Mouse (Mus musculus) neural tube, embryonic 15.5 days (tissue): ENCODE data around the gene Dnajc4. TPM values are rescaled to one million over a fixed set of nuclear protein-coding genes. Genes with fewer than 3 reads are reported as not detected.
A peak's percentile ranks its signal among the peaks of the same experiment; 100 is the strongest.

Experiments used
- ATAC-seq: fragments of 200-750 bp; cut with Nextera tagmentation; 2 replicates; pipeline ENCODE4 v1.8.0; 2017; ENCODE audit warnings: mild to moderate bottlenecking, moderate TSS enrichment, moderate library complexity; ENCODE audit not compliant: low FRiP score
- H3K27ac ChIP-seq: fragments of 300-500 bp; sonication (generic); replicated peaks from 2 replicates; pipeline ENCODE4 v1.5.1; 2015; ENCODE audit warnings: mild to moderate bottlenecking, inconsistent platforms
- H3K27me3 ChIP-seq: fragments of 300-500 bp; sonication (generic); replicated peaks from 2 replicates; pipeline ENCODE4 v1.6.1; 2015; ENCODE audit warnings: inconsistent platforms
- H3K36me3 ChIP-seq: fragments of 300-500 bp; sonication (generic); 2 replicates; pipeline ENCODE4 v1.6.1; 2015; ENCODE audit warnings: inconsistent platforms
- H3K4me1 ChIP-seq: fragments of 300-500 bp; sonication (generic); 2 replicates; pipeline ENCODE4 v1.6.1; 2015; ENCODE audit warnings: inconsistent platforms
- H3K4me2 ChIP-seq: fragments of 300-500 bp; sonication (generic); 2 replicates; pipeline ENCODE4 v1.6.1; 2015; ENCODE audit warnings: inconsistent platforms, mild to moderate bottlenecking, moderate library complexity
- H3K4me3 ChIP-seq: fragments of 300-500 bp; sonication (generic); replicated peaks from 2 replicates; pipeline ENCODE4 v1.5.1; 2015; ENCODE audit warnings: mild to moderate bottlenecking, inconsistent platforms
- H3K9ac ChIP-seq: fragments of 300-500 bp; sonication (generic); replicated peaks from 2 replicates; pipeline ENCODE4 v1.6.1; 2015; ENCODE audit warnings: mild to moderate bottlenecking, inconsistent platforms
- H3K9me3 ChIP-seq: fragments of 300-500 bp; sonication (generic); replicated peaks from 2 replicates; pipeline ENCODE4 v1.6.1; 2016; ENCODE audit warnings: inconsistent platforms
- WGBS: fragments of 180-500 bp; shearing (Covaris S2); methylation state at CpG from one replicate; pipeline ENCODE4 v1.1.7; 2015; ENCODE audit warnings: mixed read lengths; 5-methylcytosine and 5-hydroxymethylcytosine counted together
- polyA plus RNA-seq: library from polyadenylated mRNA; unstranded; fragments of >200 nt; fragmentation: Nextera tagmentation; extraction: Ambion mirVana; gene quantifications from 2 replicates; pipeline ENCODE4 v1.2.1, GENCODE M21; 2015

Dnajc4 gene
- polyA plus RNA-seq, 1 experiment from 2014 or later, result 28.1 TPM

DNA sequence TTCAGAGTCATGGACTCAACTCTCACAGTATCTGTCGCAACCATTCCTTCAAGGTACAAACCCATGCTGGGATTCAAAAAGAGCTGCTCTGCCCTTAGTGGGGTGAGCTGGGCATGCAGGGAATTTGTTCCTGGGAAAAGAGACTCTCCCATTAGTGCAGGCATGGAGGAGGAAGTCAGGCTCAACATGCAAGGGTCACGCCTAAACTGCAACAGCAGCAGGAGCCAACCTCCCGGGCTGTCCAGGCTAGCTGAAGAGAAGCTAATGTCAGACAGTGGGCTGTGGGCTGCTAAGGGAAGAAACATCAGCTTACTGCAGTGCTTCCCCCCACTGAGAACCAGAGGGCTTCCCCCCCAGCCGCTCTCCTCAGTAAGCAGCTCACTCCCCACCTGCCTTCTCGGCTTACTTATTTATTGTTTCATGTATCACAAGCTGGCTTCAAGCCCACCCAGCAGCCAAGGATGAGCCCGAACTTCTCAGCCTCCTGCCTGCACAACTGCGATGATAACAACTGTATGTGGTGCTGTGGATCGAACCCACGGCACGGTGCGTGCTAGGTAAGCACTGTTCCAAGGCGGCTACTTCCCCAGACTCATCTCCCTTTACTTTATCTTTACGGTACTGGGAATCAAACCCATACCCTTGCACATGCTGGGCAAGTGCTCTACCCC lies 20.0 kb downstream of the Dnajc4 start:
- no peak for ATAC-seq
- no peak overlapping the region for H3K4me2 ChIP-seq
- whole genome bisulfite sequencing, result 85% methylated on average over 13 of the region's 13 CpGs
- no peaks in the 10 kb centered on the region for H3K9me3 ChIP-seq
- H3K4me3 ChIP-seq, result no peak overlapping the region
- peaks cover 12% of the 10 kb centered on the region for H3K27me3 ChIP-seq
- no peak overlapping the region for H3K9ac ChIP-seq
- peaks cover 2% of the 10 kb centered on the region for H3K36me3 ChIP-seq
- H3K4me1 ChIP-seq, result peaks cover 52% of the 10 kb centered on the region
- H3K27ac ChIP-seq, result no peak overlapping the region

DNA sequence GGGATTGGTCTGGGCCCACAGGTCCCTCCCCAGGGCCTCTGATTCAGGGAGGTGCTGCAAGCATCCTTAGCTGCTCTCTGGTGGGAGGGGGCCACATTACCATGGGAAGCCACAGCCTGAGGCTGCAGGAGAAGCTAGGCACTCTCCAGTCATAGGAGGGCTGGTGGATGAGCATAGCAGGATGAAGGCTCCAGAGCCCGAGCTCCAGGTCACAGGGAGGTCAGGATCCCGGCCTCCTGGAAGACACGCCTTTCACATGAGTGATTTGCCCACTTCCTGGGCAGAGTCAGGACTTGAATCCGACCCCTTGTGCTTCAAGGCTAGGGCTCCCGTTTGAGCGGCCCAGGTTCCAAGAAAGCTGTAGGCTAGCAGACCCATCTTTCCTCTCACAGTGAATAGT lies 20.7 kb downstream of the Dnajc4 start:
- H3K27me3 ChIP-seq, result peaks cover 12% of the 10 kb centered on the region
- H3K36me3 ChIP-seq, result no peaks in the 10 kb centered on the region
- H3K4me2 ChIP-seq, result no peak overlapping the region
- H3K9ac ChIP-seq, result no peak overlapping the region; the same call in 1 of the 2 replicates
- ATAC-seq, result no peak
- 29% methylated on average over 6 of the region's 6 CpGs for whole genome bisulfite sequencing
- peaks cover 45% of the 10 kb centered on the region for H3K4me1 ChIP-seq
- no peaks in the 10 kb centered on the region for H3K9me3 ChIP-seq
- H3K4me3 ChIP-seq, result no peak overlapping the region
- no peak overlapping the region for H3K27ac ChIP-seq

GRCm38 (mm10) chr19:6970460-6971085 lies 21.8 kb downstream of the Dnajc4 start:
- Histone ChIP-seq H3K27me3 (peaks cover 12% of the 10 kb centered on the region), H3K9ac (no peak overlapping the region), H3K4me2 (peak overlapping the region; percentile 57), H3K27ac (no peak overlapping the region), H3K4me1 (peaks cover 34% of the 10 kb centered on the region), H3K9me3 (no peaks in the 10 kb centered on the region), H3K4me3 (peak overlapping the region; percentile 45; the same call in 1 of the 2 replicates), H3K36me3 (no peaks in the 10 kb centered on the region)
- no peak for ATAC-seq
- 18% methylated on average over 11 of the region's 11 CpGs for WGBS

DNA sequence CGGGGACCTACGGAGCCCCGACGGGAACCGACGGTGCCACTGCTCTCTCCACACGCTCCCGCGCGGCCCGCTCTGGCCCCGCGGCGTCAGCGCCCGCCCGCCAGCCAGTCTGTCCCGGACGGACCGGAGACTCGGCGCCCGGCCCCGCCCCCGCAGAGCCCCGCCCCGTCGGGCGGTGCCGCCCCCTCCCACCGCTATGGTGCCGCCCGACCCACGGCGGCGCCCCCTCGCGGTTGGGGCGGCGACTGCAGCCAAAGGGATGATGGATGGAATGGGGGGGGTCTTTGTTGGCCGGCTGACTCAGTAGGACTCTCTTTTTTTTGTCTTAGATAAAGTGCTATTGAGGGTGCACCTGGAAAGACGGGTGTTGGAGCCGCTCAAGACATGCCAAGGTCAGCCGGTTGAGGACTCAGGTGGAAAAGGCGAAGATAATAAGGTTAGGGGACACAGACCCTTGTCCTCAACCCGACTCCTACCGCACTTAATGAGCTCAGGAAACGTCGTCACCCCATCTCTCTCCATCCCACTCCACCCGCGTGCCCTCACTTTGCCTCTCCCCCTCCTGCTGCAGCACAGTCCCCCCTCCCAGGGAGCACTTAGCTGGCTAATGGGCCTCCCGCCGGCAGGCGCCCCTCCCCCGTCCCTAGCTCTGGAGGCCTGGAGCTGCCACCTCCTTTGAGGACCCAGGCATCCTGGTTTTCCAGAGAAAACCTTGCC lies 22.5 kb downstream of the Dnajc4 start:
- H3K4me2 ChIP-seq, result peak overlapping the region; percentile 57
- no peak overlapping the region for H3K27ac ChIP-seq
- peaks cover 32% of the 10 kb centered on the region for H3K4me1 ChIP-seq
- whole genome bisulfite sequencing, result under 1% methylated on average over 54 of the region's 55 CpGs
- H3K9ac ChIP-seq, result peak overlapping the region; percentile 44
- H3K4me3 ChIP-seq, result peak overlapping the region; percentile 45
- no peaks in the 10 kb centered on the region for H3K9me3 ChIP-seq
- peaks cover 12% of the 10 kb centered on the region for H3K27me3 ChIP-seq
- no peak for ATAC-seq
- H3K36me3 ChIP-seq, result no peaks in the 10 kb centered on the region

GRCm38 (mm10) chr19:6969291-6969664 lies 23.1 kb downstream of the Dnajc4 start:
- H3K4me3 ChIP-seq, result peak overlapping the region; percentile 45
- WGBS, result 2% methylated on average over 20 of the region's 20 CpGs
- no peak for ATAC-seq
- H3K27me3 ChIP-seq, result peaks cover 12% of the 10 kb centered on the region
- peak overlapping the region; percentile 57 for H3K4me2 ChIP-seq
- peak overlapping the region; percentile 44 for H3K9ac ChIP-seq
- H3K9me3 ChIP-seq, result no peaks in the 10 kb centered on the region
- H3K4me1 ChIP-seq, result peaks cover 32% of the 10 kb centered on the region
- H3K27ac ChIP-seq, result no peak overlapping the region
- H3K36me3 ChIP-seq, result no peaks in the 10 kb centered on the region

DNA sequence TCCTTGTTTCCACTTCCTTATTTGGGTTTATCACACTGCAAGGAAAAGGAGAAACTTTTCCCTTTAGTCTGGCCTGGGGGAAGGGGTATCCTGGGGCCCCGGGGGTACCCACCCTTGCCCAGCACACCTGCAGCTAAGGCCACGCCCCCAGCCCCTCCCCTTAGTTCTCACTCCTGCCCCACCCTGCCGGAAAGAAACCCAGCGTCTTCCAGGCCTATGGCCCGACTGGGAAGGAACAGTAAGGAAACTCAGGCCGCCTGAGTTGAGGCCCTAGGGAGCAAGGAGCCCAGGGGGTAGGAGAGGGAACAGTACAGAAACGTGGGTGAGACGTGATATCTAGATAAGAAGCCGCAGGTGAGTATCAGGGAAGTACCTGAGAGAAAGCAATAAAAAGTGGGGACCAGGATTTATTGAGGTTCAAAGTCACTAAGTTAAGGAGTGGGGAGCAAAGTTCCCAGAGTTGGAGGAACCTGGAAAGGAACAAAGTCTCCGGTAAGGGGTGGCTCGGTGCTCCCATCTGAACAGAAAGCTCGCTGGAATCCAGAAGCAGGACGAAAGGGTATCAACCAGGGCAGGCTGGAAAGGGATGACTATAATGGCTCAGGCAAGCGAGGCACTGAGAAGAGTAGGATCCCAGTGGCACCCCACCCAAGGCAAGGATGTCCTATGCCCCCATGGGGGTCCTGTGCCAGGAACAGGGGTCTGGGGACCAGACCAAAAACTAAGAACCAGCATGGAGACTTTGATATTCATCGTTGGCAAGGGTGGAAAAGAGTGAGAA lies 23.7 kb downstream of the Dnajc4 start:
- H3K27me3 ChIP-seq, result peaks cover 12% of the 10 kb centered on the region
- H3K4me3 ChIP-seq, result peak overlapping the region; percentile 45
- peak overlapping the region; percentile 57 for H3K4me2 ChIP-seq
- no peaks in the 10 kb centered on the region for H3K36me3 ChIP-seq
- ATAC-seq, result no peak
- H3K4me1 ChIP-seq, result peaks cover 27% of the 10 kb centered on the region
- peak overlapping the region; percentile 44; the same call in 1 of the 2 replicates for H3K9ac ChIP-seq
- H3K27ac ChIP-seq, result no peak overlapping the region
- no peaks in the 10 kb centered on the region for H3K9me3 ChIP-seq
- WGBS, result 10% methylated on average over 15 of the region's 15 CpGs

DNA sequence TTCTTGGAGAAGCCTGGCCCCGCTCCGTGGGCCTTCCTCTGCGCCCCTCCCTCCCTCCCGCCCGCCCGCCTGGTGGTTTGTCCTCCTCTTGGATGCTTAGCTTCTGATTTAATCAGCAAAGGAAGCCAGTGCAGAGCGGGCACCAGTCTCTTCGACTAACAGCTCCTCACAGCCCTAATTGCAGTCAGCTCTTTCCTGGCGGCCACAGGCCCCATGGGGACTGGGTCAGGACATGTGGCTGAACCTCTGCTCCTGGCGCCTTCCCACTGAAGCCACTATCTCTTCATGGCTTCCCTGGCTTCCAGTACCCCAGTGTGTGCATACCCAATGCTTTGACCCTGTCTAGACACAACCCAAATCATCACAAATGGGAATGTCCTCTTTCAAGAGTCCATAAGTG lies 35.9 kb downstream of the Dnajc4 start:
- peaks cover 18% of the 10 kb centered on the region for H3K4me1 ChIP-seq
- H3K9me3 ChIP-seq, result no peaks in the 10 kb centered on the region
- H3K4me3 ChIP-seq, result no peak overlapping the region
- no peaks in the 10 kb centered on the region for H3K27me3 ChIP-seq
- H3K36me3 ChIP-seq, result peaks cover 16% of the 10 kb centered on the region; the same call in 1 of the 2 replicates
- WGBS, result 86% methylated on average over 10 of the region's 10 CpGs
- no peak overlapping the region for H3K4me2 ChIP-seq
- no peak overlapping the region for H3K27ac ChIP-seq
- H3K9ac ChIP-seq, result no peak overlapping the region
- no peak for ATAC-seq

GRCm38 (mm10) chr19:6955424-6955823 lies 36.9 kb downstream of the Dnajc4 start:
- no peak overlapping the region for H3K4me2 ChIP-seq
- H3K27ac ChIP-seq, result no peak overlapping the region
- no peaks in the 10 kb centered on the region for H3K27me3 ChIP-seq
- no peak overlapping the region for H3K9ac ChIP-seq
- H3K4me1 ChIP-seq, result peaks cover 18% of the 10 kb centered on the region
- WGBS, result 91% methylated on average over 7 of the region's 7 CpGs
- peaks cover 16% of the 10 kb centered on the region; the same call in 1 of the 2 replicates for H3K36me3 ChIP-seq
- H3K4me3 ChIP-seq, result no peak overlapping the region
- ATAC-seq, result no peak
- H3K9me3 ChIP-seq, result no peaks in the 10 kb centered on the region

- Histone ChIP-seq H3K36me3 (peaks cover 13% of the 10 kb centered on the region; the same call in 1 of the 2 replicates), H3K4me3 (no peak overlapping the region), H3K4me1 (peaks cover 32% of the 10 kb centered on the region), H3K9me3 (no peaks in the 10 kb centered on the region), H3K4me2 (no peak overlapping the region), H3K9ac (no peak overlapping the region), H3K27me3 (no peaks in the 10 kb centered on the region), H3K27ac (no peak overlapping the region)
- ATAC-seq, result no peak
- WGBS, result 58% methylated on average over 9 of the region's 9 CpGs
Measured at GRCm38 (mm10) chr19:6954046-6954445, 38.3 kb downstream of the Dnajc4 start.

- Histone ChIP-seq H3K9ac (peak overlapping the region; percentile 58), H3K4me2 (peak overlapping the region; percentile 99), H3K27me3 (no peaks in the 10 kb centered on the region), H3K9me3 (no peaks in the 10 kb centered on the region), H3K36me3 (peaks cover 11% of the 10 kb centered on the region; the same call in 1 of the 2 replicates), H3K4me1 (peaks cover 33% of the 10 kb centered on the region), H3K27ac (peak overlapping the region; percentile 90), H3K4me3 (peak overlapping the region; percentile 56)
- 42% methylated on average over 3 of the region's 3 CpGs for WGBS
- no peak for ATAC-seq
Measured at GRCm38 (mm10) chr19:6952712-6953037, 39.7 kb downstream of the Dnajc4 start.

- H3K4me2 ChIP-seq, result peak overlapping the region; percentile 99
- 4% methylated on average over 31 of the region's 31 CpGs for WGBS
- H3K4me1 ChIP-seq, result peaks cover 33% of the 10 kb centered on the region
- H3K9me3 ChIP-seq, result no peaks in the 10 kb centered on the region
- peaks cover 11% of the 10 kb centered on the region; the same call in 1 of the 2 replicates for H3K36me3 ChIP-seq
- ATAC-seq, result peak; percentile 33
- H3K27me3 ChIP-seq, result no peaks in the 10 kb centered on the region
- H3K4me3 ChIP-seq, result peak overlapping the region; percentile 56
- H3K9ac ChIP-seq, result peak overlapping the region; percentile 58
- H3K27ac ChIP-seq, result peak overlapping the region; percentile 90
Measured at GRCm38 (mm10) chr19:6951994-6952711, 40.2 kb downstream of the Dnajc4 start.
